Mouse (Mus musculus) central nervous system, embryonic 18 days (tissue): ENCODE data around the gene Cabs1. TPM values are rescaled to one million over a fixed set of nuclear protein-coding genes. Genes with fewer than 3 reads are reported as not detected.

Experiments used
- polyA plus RNA-seq: library from polyadenylated mRNA; depleted of rRNA; stranded (reverse); fragments of >200 nt; gene quantifications from 2 replicates; pipeline ENCODE4 v1.2.3, GENCODE M21; 2012; rRNA removed

The Cabs1 gene
- 0.03 and 0.05 TPM in 2 replicates for polyA plus RNA-seq

GRCm38 (mm10) chr5:87979139-87979538 lies at the start of gene Cabs1:
Cabs1 (plus strand) TSS chr5:87979439.

GRCm38 (mm10) chr5:87969201-87969600 lies 10.0 kb upstream of the Cabs1 start, which contains the start of the genes 2310003L06Rik and Gm28434:
2310003L06Rik (plus strand) TSS chr5:87969459.
Gm28434 (plus strand) TSS chr5:87969517.

DNA sequence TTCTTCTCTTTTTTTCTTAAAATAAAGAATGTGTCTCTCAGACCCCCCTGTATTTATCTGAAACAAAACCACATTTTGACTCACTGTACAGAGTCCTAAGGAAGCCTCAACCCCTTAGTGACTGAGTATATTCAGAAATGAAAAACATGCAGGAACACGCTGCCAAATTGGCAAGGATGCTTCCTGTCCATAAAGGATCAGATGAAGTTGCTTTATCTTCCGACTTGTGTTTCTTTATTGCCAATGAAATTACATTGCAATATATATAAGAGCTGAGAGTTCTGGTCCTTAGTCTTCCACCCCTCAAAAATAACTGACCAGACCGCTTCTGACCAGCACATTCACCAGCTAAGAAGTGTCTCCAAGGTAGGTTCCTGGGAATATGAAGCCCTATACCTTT lies 23.0 kb downstream of the Cabs1 start, which contains the start of gene Smr3a:
Gene Smr3a (plus strand): TSS at position 301 of the 400 bp plus-strand sequence.

Other genes with a start within 250 kb of the Cabs1 start
- not detected in 2 replicates for gene Csn1s2a, start 204.9 kb upstream of the Cabs1 start, polyA plus RNA-seq
- gene Csn1s2b, start 171.4 kb upstream of the Cabs1 start, polyA plus RNA-seq, result not detected in 2 replicates
- not detected in 2 replicates for gene Prr27, start 153.8 kb upstream of the Cabs1 start, polyA plus RNA-seq
- gene Odam, start 94.4 kb upstream of the Cabs1 start, polyA plus RNA-seq, result not detected in 2 replicates
- not detected in 2 replicates for gene Csn3, start 53.9 kb upstream of the Cabs1 start, polyA plus RNA-seq
- not detected in 2 replicates for gene 2310003L06Rik, start 10.0 kb upstream of the Cabs1 start, polyA plus RNA-seq
- gene Gm28434, start 9.9 kb upstream of the Cabs1 start, polyA plus RNA-seq, result 0.15 TPM in 1 of 2 replicates, not detected in the other
- 0.16 and 0.19 TPM in 2 replicates for gene Smr3a, start 23.1 kb downstream of the Cabs1 start, polyA plus RNA-seq
- gene Smr2, start 107.1 kb downstream of the Cabs1 start, polyA plus RNA-seq, result not detected in 2 replicates
- not detected in 2 replicates for gene Gm11116, start 132.1 kb downstream of the Cabs1 start, polyA plus RNA-seq
- gene Gm11115, start 174.7 kb downstream of the Cabs1 start, polyA plus RNA-seq, result not detected in 2 replicates